Mouse (Mus musculus) kidney, adult 11 months (tissue): ENCODE measurements around the gene Kcnip4.

ENCODE experiments used
- DNase-seq: peaks from one replicate; pipeline ENCODE4 v3.0.0; 2022

Gene Kcnip4

DNA sequence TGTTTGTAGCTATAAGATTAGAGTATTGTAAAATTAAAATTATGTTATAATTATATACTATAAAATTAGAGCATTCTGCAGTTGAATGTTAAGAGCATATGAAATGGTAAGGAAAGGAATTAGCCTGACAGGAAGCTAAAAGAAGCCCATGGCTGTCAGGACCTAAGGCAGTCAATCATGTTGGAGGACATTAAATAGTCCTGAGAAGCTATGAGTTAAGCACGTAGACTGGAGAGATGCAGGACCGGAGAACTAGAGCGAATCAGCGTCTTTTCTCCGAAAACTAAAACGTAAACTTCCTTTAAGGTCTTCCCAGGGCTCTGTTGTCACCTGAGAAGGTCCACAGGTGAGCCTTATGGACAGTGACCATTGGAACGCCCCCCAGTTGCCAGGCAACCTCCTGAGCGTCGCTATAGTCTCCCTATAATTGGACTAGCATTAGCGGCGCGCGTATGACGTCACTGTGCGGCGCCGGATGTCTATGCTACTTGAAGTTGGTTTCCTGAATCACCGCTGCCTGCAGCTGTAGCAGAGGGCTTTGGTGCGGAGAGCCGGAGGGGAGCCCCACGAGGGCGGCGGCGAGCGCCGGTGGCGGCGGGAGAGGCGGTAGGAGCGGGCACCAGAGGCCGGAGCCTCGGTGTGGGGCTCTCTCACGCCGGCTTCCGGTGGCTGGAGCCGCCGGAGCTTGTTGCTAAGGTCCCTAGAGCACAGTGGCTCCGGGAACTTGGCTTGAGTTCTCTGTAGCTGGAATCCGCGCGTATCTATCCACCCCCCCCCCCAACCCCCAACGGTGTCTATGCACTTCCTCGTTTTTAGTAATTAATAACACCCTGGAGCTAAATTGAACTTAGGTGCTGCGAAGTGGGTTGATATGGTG, 1152.6 kb downstream of the Kcnip4 start:
- DNase-seq: peak; percentile 96

DNA sequence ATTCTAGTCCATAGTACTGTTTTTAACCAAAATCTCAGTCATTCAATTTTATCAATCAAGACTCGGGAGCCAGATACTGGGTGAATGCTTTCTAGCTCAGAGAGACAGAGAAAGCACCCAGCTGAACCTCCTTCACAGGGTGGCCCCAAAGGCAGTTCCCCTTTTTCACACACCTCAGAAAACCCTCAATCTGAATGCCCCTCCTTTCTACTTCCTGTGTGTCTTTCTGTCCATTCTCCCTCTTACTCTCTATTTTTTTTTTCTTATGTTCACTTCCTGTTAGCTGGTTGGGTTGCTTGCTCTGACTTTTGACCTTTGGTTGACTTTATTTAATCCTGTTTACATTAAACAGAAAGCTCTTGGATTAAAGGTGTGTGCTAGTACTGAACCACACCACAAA, 1175.4 kb downstream of the Kcnip4 start:
- no peak for DNase-seq

DNA sequence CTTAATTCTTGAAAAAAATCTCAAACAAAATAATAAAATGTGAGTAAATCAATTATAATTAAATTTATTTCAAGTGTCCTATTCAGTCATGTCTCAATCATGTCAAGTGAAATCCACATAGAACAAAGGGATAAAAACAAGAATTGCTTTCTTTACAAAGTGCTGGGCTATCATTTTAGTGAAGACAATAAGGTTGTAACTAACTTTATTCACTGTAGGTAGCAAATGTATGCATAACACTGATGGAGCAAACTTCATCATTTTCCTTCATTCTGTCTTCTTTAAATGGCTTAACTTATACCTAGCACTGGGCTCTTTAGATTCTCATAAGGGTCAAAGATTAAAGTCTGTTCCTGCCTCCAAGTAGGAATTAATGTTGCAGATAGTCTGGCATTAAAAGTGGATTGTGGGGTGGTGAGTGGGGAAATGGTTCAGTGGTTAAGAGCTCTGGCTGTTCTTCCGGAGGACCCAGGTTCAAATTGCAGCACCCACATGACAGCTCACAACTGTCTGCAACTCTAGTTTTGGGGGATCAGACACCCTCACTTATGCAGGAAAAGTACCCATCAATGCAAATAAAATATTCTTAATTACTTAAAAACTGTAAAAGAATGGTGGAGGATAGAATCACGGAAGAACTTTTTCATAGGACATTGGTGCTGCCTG, 1178.6 kb downstream of the Kcnip4 start:
- DNase-seq: no peak

DNA sequence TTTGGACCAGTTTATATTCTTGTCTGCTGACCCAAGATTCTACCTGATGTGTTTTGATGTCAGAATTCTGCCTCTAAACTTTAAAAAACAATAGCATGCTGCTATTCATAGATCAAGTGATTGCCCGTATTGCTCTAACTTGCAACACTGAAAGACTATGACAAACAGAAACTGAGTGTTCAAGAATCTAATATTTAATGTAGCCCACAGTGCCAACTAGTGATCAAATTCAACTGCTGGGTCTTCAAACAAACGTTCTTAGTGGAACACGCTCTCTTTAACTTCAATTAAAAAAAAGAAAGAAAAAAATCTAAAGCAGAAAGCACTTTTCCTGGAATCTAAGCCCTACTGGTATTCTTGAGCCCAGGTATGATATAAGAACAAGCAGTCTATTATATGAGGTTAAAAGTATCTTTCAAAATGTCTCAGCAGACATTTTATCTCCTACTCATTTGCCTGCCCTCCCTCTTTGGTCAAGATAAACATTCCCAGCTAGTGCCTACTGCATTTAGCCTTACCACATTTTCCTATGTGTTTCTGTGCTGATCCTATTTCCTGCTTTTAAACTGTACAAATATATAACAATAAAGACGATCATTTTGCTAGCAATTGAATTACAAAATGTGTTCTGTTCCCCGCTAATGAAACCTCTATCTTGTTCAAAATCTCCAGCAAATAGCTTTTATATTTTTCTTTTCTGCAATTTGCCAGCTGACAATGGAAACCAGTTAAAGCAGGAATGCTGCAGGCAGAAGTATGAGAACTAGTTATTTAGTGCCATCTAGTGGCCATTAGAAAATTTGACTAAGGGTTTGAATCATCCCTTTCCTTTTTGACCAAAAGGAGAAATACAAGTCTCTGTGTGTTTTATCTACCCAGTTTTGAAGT, 1179.4 kb downstream of the Kcnip4 start:
- DNase-seq: no peak

DNA sequence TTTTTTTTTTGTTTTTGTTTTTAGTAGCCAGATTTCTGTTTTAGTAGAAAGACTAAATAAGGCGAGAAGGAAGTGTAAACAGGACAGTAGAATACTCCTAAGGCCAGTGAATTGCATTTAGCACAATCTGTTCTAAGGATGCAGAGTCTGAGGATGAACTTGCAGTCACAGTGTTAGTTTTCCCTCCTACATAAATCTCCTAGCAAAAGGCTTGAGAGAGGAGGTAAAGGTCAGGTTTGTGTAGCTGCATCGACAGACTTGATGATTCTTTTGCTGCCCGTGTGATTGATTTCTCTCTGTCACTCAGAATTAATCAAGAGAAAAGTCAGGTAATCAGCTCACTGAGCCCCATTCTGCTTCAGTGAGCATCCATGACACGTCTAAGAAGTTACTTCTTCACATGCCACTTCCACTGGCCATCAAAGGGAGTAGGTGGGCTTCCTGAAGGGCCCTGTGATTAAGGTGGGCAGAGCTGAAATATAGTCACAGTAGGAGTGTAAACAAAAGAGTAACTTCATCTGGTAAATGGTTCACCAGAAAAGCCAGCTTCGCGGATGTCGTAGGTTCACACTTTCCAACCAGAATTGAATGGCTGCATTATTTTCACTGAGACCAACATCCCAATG, 1183.8 kb downstream of the Kcnip4 start:
- no peak for DNase-seq
